Mouse (Mus musculus): ENCODE data around the gene Mbd3.

Gene Mbd3

GRCm38 (mm10) chr10:80421651-80422472, 22.5 kb upstream of the Mbd3 start:
- no peak for DNase-seq

- DNase-seq: no peak
These were observed 21.9 kb upstream of the Mbd3 start for GRCm38 (mm10) chr10:80421208-80421607.

GRCm38 (mm10) chr10:80420729-80421128, 21.4 kb upstream of the Mbd3 start:
- DNase-seq: no peak

- no peak for DNase-seq
These were observed 20.1 kb upstream of the Mbd3 start for GRCm38 (mm10) chr10:80419419-80419818.

- peak; percentile 31 for DNase-seq
These were observed 19.0 kb upstream of the Mbd3 start for GRCm38 (mm10) chr10:80418311-80418710.

- no peak for DNase-seq
These were observed 18.5 kb upstream of the Mbd3 start for GRCm38 (mm10) chr10:80417841-80418240.

GRCm38 (mm10) chr10:80417371-80417770, 18.0 kb upstream of the Mbd3 start:
- DNase-seq: no peak

GRCm38 (mm10) chr10:80415566-80415965, 16.2 kb upstream of the Mbd3 start:
- no peak for DNase-seq

- no peak for DNase-seq
These were observed 13.5 kb upstream of the Mbd3 start for GRCm38 (mm10) chr10:80412656-80413541.

GRCm38 (mm10) chr10:80407924-80408323, 8.6 kb upstream of the Mbd3 start:
- no peak for DNase-seq

- peak; percentile 94 for DNase-seq
These were observed 7.5 kb upstream of the Mbd3 start, which contains the start of gene Uqcr11 for GRCm38 (mm10) chr10:80406684-80407501. Uqcr11 (minus strand) TSS chr10:80406830.

GRCm38 (mm10) chr10:80405481-80406173, 6.3 kb upstream of the Mbd3 start:
- no peak for DNase-seq

- DNase-seq: no peak
These were observed 3.8 kb upstream of the Mbd3 start for GRCm38 (mm10) chr10:80403044-80403692.

- DNase-seq: no peak
These were observed 1.4 kb upstream of the Mbd3 start for GRCm38 (mm10) chr10:80400704-80401161.

GRCm38 (mm10) chr10:80399973-80400703, 788 bp upstream of the Mbd3 start:
- DNase-seq: no peak

- peak; percentile 99 for DNase-seq
These were observed 595 bp downstream of the Mbd3 start for GRCm38 (mm10) chr10:80398719-80399190.

GRCm38 (mm10) chr10:80398174-80398535, 1.2 kb downstream of the Mbd3 start:
- DNase-seq: peak; percentile 48

- no peak for DNase-seq
These were observed 1.7 kb downstream of the Mbd3 start for GRCm38 (mm10) chr10:80397524-80398173.

- no peak for DNase-seq
These were observed 2.4 kb downstream of the Mbd3 start for GRCm38 (mm10) chr10:80396822-80397523.
